Mouse (Mus musculus) adrenal gland, adult 10 weeks (tissue): Measurements from ENCODE around the gene Vangl2. TPM values are rescaled to one million over a fixed set of nuclear protein-coding genes. Genes with fewer than 3 reads are reported as not detected.

Experiments used
- polyA plus RNA-seq: library from polyadenylated mRNA; stranded (reverse); fragments of 350-450 nt; fragmentation: Illumina TruSeq; extraction: RNeasy Lipid Tissue Mini Kit (QIAGEN cat#74804); gene quantifications from one replicate; pipeline ENCODE4 v1.2.3, GENCODE M21; 2014; ENCODE audit warnings: low read depth, low replicate concordance

The Vangl2 gene
- 2.2 TPM for polyA plus RNA-seq

GRCm38 (mm10) chr1:172028394-172029275, at the start of gene Vangl2:
TSS of gene Vangl2 (minus strand) at chr1:172028444.

GRCm38 (mm10) chr1:172057491-172057921, 29.3 kb upstream of the Vangl2 start, which contains the start of gene Nhlh1:
TSS of gene Nhlh1 (minus strand) at chr1:172057573.

Other genes starting within 250 kb of the Vangl2 start
- 16.9 TPM for gene Cd84, start 188.7 kb downstream of the Vangl2 start, polyA plus RNA-seq
- gene Gm10521, start 132.8 kb downstream of the Vangl2 start, polyA plus RNA-seq, result 0.82 TPM
- gene Slamf6, start 110.9 kb downstream of the Vangl2 start, polyA plus RNA-seq, result 0.41 TPM
- not detected for gene Nhlh1, start 29.1 kb upstream of the Vangl2 start, polyA plus RNA-seq
- gene Copa, start 54.1 kb upstream of the Vangl2 start, polyA plus RNA-seq, result 167 TPM
- gene Ncstn, start 54.4 kb upstream of the Vangl2 start, polyA plus RNA-seq, result 28.8 TPM
- gene Pex19, start 98.3 kb upstream of the Vangl2 start, polyA plus RNA-seq, result 83.5 TPM
- 119 TPM for gene Dcaf8, start 119.6 kb upstream of the Vangl2 start, polyA plus RNA-seq
- 64.1 TPM for gene Pea15a, start 178.4 kb upstream of the Vangl2 start, polyA plus RNA-seq
- gene Casq1, start 191.4 kb upstream of the Vangl2 start, polyA plus RNA-seq, result 7.2 TPM
- 2.6 TPM for gene Atp1a4, start 230.0 kb upstream of the Vangl2 start, polyA plus RNA-seq
- gene Igsf8, start 233.2 kb upstream of the Vangl2 start, polyA plus RNA-seq, result 1.0 TPM